Mouse (Mus musculus): Measurements from ENCODE around the gene Arl6. TPM values are rescaled to one million over a fixed set of nuclear protein-coding genes. Genes with fewer than 3 reads are reported as not detected.
A peak's percentile ranks its signal among the peaks of the same experiment; 100 is the strongest.

Arl6 gene
- total RNA-seq (2021): 1 to 10 TPM; 2.6 to 2.8 TPM
- long read RNA-seq, experiment 1, partial matches to known transcripts: 0 of 1 reads
- long read RNA-seq, experiment 1, other reads (novel, unspliced or antisense): 0 of 1 reads
- long read RNA-seq, experiment 2, transcript Arl6-201 (8 exons, 1,696 nt): major isoform, 8 of 8 reads
- long read RNA-seq, experiment 2, partial matches to known transcripts: 0 of 8 reads
- long read RNA-seq, experiment 2, other reads (novel, unspliced or antisense): 0 of 8 reads

DNA sequence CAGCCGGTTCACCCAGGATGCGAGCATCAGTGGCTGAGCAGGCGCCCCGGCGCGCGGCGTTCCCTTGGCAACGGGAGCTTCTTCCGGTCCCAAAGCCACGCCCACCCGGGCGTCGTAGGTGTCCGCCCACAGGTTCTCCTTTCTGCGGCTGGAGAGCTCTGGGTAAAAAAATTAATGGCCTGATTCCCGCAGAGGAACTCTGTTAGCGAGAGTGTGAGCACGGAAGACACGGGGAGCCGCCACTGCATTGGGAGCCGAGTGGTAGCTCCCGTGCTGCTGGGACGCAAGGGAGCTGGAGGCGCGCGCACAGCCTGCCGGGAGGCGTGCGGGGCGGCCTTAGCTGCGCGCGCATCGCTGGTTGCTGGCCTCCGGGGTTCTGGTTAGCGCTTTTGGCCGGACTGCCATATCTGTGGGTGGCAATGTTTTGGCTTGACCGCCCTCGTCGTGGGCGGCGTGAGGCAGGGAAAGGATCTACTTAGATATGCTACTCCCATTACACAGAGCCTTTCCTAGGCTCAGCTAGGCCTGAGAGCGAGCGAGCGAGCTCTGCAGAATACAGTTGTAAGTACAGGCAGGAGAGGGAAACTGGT, at the start of gene Arl6:
TSS of gene Arl6 (minus strand) at position 290 of the 590 bp plus-strand sequence.
- DNase-seq: peak; percentile 91

GRCm38 (mm10) chr16:59685135-59685534, 45.9 kb upstream of the Arl6 start:
- no peak for DNase-seq

DNA sequence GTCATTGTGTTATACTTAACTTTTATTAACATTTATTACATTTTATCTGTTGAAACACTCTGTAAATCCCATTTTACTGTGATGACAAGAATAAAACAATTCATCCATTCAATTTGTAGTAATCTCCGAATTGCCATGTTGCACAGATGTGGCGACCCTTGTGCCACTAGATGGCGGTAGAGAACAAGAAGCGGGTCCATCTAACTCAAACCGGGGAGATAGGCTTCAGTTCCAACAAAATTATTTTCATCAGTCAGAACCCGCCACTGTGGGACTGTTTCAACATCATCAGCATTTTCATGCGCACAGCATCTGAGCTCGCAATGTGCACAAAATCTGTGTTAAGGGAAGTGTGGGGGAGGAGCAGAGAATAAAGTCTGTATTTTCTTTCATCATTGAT, 44.2 kb upstream of the Arl6 start:
- no peak for DNase-seq

DNA sequence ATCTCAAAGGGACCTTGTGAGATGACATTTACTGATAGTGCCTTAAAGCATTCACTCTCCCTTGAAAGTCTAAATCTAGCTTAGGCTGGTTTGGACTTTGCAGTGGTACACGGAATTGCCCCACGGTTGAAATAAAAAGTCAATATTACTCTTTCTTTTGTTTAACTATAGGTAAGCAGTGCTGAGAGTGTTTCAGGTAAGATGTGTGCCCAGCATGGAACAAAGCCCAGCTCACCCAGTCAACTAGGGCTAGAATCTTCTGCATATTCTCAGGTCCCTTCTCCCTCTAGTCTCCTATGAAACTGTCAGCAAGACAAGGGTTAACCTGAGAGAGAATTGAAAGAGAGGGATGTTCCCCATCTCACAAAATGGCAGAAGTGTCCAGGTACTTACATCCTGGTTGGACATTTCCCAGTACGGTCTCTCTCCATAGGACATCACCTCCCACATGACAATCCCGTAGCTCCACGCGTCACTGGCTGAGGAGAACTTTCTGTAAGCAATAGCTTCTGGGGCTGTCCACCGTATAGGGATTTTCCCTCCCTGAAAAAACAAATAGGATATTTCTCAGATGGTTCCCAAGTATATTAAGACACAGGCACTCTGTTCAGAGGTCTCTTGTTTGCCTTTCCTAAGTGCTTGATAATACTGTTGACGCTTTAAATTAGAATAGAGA, 43.2 kb upstream of the Arl6 start:
- DNase-seq: no peak

DNA sequence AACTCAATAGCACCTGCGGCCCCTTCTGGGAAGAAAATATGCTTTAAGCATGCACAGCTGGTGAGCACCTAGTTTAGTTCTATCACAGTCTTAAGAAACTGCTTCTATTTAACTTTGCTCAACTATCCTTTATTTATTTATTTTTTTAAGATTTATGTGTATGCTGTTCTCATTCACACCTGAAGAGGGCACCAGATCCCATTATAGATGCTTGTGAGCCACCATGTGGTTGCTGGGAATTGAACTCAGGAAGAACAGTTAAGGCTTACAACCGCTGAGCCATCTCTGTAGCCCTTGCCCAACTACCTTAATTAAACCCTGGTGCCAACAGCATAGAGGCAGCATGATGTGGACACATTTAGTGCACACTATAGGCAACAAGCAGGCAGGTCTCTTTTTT, 27.7 kb upstream of the Arl6 start:
- DNase-seq: no peak

DNA sequence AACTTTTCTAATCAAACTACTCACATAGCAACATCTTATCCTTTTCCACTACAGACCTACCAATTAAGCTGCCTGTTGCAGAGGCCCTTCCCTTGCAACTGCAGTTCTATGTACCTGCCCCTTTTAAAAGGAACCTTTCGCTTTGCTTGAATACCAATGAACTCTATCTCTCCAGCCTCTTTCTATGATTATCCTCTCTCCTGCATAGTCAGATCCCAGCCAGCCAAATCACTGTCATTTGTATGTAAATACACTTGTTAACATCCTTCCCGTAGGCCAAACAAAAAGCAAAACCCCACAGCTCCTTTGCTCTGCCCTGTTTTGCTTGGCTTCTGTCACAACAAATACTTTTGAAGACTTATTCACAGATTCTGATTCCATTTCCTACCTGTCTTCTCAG, 4.6 kb upstream of the Arl6 start:
- DNase-seq: no peak

DNA sequence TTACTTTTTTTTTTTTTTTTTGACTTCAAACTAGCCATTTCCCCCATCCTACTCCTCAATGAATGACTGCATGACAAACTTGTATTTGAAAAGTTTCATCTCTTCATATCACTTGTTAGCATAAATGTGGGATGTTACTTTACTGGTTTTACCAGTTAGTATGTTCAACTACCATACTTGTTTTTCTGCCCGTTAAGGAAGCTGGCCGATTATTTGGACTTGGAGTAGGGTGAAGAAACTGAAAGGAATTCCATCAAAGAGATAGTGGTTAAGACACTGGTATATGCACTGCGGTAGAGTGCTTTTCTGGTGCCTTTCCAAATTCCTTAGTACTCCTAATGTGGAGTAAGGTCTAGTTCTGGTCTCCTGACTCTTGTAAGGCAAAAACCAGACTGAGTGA, 794 bp upstream of the Arl6 start:
- DNase-seq: no peak

DNA sequence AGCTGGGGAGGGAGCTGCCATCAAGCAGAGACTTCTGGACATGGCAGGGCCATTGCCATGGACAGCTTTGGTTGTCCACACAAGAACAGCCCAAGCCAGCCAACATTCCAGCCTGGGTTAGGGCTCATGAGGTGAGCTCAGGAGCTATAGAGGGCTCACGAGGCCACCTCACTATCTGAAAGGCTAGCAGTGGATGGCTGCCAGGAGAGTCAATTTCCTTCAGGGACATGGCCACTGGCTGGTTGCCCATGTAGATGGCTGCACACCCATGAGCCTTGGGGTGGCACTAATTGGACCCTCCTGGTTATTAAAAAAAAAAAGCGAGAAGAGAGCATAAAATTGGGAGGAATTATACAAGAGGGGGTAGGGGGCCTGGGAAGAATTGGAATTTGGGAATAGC, 4.6 kb downstream of the Arl6 start:
- DNase-seq: no peak

DNA sequence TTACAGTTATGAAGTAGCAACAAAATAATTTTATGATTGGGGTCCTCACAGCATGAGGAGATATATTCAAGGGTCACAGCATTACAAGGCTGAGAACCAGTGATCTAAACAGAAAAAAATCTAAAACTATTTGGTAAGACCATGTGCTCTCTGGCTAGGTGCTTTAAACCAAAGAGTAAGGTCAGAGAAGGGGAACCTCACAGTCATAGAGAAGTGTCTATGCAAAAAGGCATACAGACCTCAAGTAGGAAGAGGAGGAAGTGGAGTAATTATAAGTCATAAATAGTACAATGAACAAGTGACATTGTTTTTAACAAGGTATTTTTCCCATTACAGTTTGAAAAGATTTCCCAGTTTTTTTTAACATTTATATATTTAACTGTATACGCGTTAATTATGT, 17.6 kb downstream of the Arl6 start:
- no peak for DNase-seq

GRCm38 (mm10) chr16:59617167-59617566, 22.0 kb downstream of the Arl6 start:
- no peak for DNase-seq

GRCm38 (mm10) chr16:59615675-59616074, 23.5 kb downstream of the Arl6 start:
- no peak for DNase-seq

GRCm38 (mm10) chr16:59610750-59611149, 28.4 kb downstream of the Arl6 start:
- DNase-seq: no peak

GRCm38 (mm10) chr16:59604078-59604781, 35.0 kb downstream of the Arl6 start:
- no peak for DNase-seq

GRCm38 (mm10) chr16:59600311-59601251, 38.6 kb downstream of the Arl6 start, which contains the start of gene Crybg3:
TSS of gene Crybg3 (minus strand) at chr16:59600979.
- DNase-seq: peak; percentile 83

DNA sequence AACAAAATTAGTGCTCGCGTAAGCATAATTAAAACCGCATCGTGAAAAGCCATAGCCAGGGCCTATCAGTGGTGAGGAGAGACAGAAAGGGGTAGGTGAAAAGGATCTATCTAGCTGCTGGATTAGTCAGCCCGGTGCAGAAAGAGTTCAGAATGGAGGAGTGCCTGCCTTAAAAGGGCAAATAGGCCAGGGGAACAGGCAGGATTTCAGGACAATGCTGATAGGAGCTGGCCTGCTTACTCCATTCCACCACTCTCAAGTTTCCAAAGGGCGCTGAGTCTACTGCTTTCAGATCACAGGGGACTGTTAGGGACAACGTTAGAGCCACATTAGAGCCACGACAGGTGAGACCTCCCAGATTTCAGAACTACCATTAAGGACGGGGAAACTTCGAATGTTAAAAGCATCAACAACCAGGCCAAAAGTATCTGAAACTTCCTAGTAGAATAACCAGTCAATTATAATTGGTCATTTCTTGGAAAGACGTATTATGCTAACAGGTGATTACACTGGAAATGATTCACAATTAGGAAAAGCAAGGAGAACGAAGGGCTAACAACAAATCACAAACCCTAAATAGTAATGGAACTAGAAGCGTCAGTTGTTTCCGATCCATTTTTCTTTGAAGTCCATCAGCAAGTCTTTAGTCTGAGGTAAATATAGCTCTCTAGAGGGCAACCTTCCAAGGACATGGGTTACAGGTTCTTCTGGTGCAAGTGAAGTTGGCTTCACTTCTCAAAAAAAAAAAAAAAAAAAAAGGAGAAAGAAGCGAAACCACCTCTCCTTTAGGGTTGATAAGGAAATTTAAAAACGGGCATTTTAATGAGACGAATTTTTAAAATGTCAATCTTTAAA, 39.6 kb downstream of the Arl6 start:
- DNase-seq: peak; percentile 10

- no peak for DNase-seq
These were observed 40.2 kb downstream of the Arl6 start for GRCm38 (mm10) chr16:59598997-59599396.

- no peak for DNase-seq
These were observed 41.9 kb downstream of the Arl6 start for GRCm38 (mm10) chr16:59597256-59597655.

DNA sequence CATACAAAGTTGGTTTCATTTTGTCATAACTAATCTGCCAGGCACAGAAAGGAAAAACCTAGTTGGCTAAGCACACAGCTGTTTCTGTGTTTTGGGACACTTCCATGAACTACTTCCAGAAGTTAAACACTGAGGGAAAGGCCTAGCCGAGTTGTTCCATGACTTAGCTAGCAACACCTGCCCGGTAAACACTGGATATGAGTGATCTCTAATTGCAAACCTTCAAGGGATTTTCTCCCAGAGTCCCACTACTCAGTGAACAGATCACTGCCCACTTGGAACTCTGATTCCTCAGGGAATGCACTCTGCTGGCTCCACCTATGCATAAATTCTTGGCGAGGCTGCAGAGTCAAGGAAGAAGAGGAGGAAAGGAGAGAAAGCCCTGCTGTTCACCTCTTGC, 44.5 kb downstream of the Arl6 start:
- no peak for DNase-seq

- DNase-seq: no peak
These were observed 48.4 kb downstream of the Arl6 start for GRCm38 (mm10) chr16:59590790-59591189.

GRCm38 (mm10) chr16:59588351-59589025, 50.7 kb downstream of the Arl6 start:
- DNase-seq: no peak

Measured in gastrocnemius, postnatal 25 days (tissue).